Mouse (Mus musculus): ENCODE results near the gene Dact3.

- TF ChIP-seq CTCF (IDR thresholded peaks at IDR 0.05; ENCODE audit: low read depth) (no peak), EP300 (IDR thresholded peaks at IDR 0.05; ENCODE audit: low read depth) (no peak)
These were observed 53.2 kb downstream of the Dact3 start for GRCm38 (mm10) chr7:16928341-16928740.

All from liver, embryonic 14.5 days (tissue).